Mouse (Mus musculus) forebrain, embryonic 13.5 days (tissue): ENCODE measurements around the gene Sp1. TPM values are rescaled to one million over a fixed set of nuclear protein-coding genes. Genes with fewer than 3 reads are reported as not detected.

Source experiments
- ATAC-seq: fragments of 200-750 bp; cut with Nextera tagmentation; 2 replicates; pipeline ENCODE4 v1.8.0; 2017
- H3K27ac ChIP-seq: fragments of 300-500 bp; sonication (generic); 2 replicates; pipeline ENCODE4 v1.5.1; 2015; ENCODE audit warnings: inconsistent platforms, mild to moderate bottlenecking, moderate library complexity
- H3K27me3 ChIP-seq: fragments of 300-500 bp; sonication (generic); 2 replicates; pipeline ENCODE4 v1.6.1; 2015; ENCODE audit warnings: mild to moderate bottlenecking, inconsistent platforms
- H3K36me3 ChIP-seq: fragments of 300-500 bp; sonication (generic); 2 replicates; pipeline ENCODE4 v1.6.1; 2015; ENCODE audit warnings: mild to moderate bottlenecking, inconsistent platforms; ENCODE audit not compliant: poor library complexity, severe bottlenecking
- H3K4me1 ChIP-seq: fragments of 300-500 bp; sonication (generic); 2 replicates; pipeline ENCODE4 v1.6.1; 2015; ENCODE audit warnings: inconsistent platforms
- H3K4me2 ChIP-seq: fragments of 300-500 bp; sonication (generic); 2 replicates; pipeline ENCODE4 v1.6.1; 2015; ENCODE audit warnings: inconsistent platforms, mild to moderate bottlenecking, moderate library complexity
- H3K4me3 ChIP-seq: fragments of 300-500 bp; sonication (generic); 2 replicates; pipeline ENCODE4 v1.5.1; 2015; ENCODE audit warnings: mild to moderate bottlenecking, inconsistent platforms
- H3K9ac ChIP-seq: fragments of 300-500 bp; sonication (generic); 2 replicates; pipeline ENCODE4 v1.6.1; 2015; ENCODE audit warnings: mild to moderate bottlenecking, inconsistent platforms
- H3K9me3 ChIP-seq: fragments of 300-500 bp; sonication (generic); replicated peaks from 2 replicates; pipeline ENCODE4 v1.6.1; 2016; ENCODE audit warnings: inconsistent platforms
- WGBS: fragments of 180-500 bp; shearing (Covaris S2); methylation state at CpG from one replicate; pipeline ENCODE4 v1.1.7; 2015; 5-methylcytosine and 5-hydroxymethylcytosine counted together
- polyA plus RNA-seq: library from polyadenylated mRNA; unstranded; fragments of >200 nt; fragmentation: Nextera tagmentation; extraction: Ambion mirVana; gene quantifications from 2 replicates; pipeline ENCODE4 v1.2.1, GENCODE M21; 2015

Gene Sp1
- polyA plus RNA-seq, 1 experiment from 2014 or later, result 7.0 TPM

- H3K36me3 ChIP-seq, result no peaks in the 10 kb centered on the region
- whole genome bisulfite sequencing, result 0% methylated on average over 7 of the region's 7 CpGs
- peak overlapping the region; percentile 78 for H3K9ac ChIP-seq
- no peaks in the 10 kb centered on the region for H3K9me3 ChIP-seq
- H3K27ac ChIP-seq, result no peak overlapping the region
- peaks cover 16% of the 10 kb centered on the region for H3K27me3 ChIP-seq
- H3K4me2 ChIP-seq, result peak overlapping the region; percentile 98
- peak overlapping the region; percentile 57 for H3K4me3 ChIP-seq
- peaks cover 18% of the 10 kb centered on the region for H3K4me1 ChIP-seq
- peak; percentile 38 for ATAC-seq
Measured at GRCm38 (mm10) chr15:102377163-102377543, 28.8 kb upstream of the Sp1 start.

- Histone ChIP-seq H3K36me3 (no peaks in the 10 kb centered on the region), H3K27me3 (peaks cover 16% of the 10 kb centered on the region)
- 13% methylated on average over 10 of the region's 10 CpGs for WGBS
Measured at GRCm38 (mm10) chr15:102377810-102378262, 28.1 kb upstream of the Sp1 start.

GRCm38 (mm10) chr15:102381575-102381974, 24.4 kb upstream of the Sp1 start:
- Histone ChIP-seq H3K27ac (no peak overlapping the region), H3K4me2 (no peak overlapping the region), H3K9ac (no peak overlapping the region; the same call in 1 of the 2 replicates), H3K9me3 (no peaks in the 10 kb centered on the region), H3K4me1 (peaks cover 13% of the 10 kb centered on the region), H3K36me3 (no peaks in the 10 kb centered on the region), H3K27me3 (peaks cover 13% of the 10 kb centered on the region), H3K4me3 (no peak overlapping the region)
- ATAC-seq, result peak; percentile 83
- 1% methylated on average over 7 of the region's 7 CpGs for WGBS

More at GRCm38 (mm10) chr15:102377810-102378262, 28.1 kb upstream of the Sp1 start:
- no peak overlapping the region for H3K4me3 ChIP-seq
- ATAC-seq, result no peak
- H3K4me1 ChIP-seq, result peaks cover 18% of the 10 kb centered on the region
- no peak overlapping the region for H3K27ac ChIP-seq
- no peak overlapping the region for H3K9ac ChIP-seq
- no peaks in the 10 kb centered on the region for H3K9me3 ChIP-seq
- peak overlapping the region; percentile 3; the same call in 1 of the 2 replicates for H3K4me2 ChIP-seq

- WGBS, result 89% methylated on average over 6 of the region's 6 CpGs
- ATAC-seq, result no peak
- no peak overlapping the region for H3K9ac ChIP-seq
Measured at GRCm38 (mm10) chr15:102383671-102384070, 22.3 kb upstream of the Sp1 start.

GRCm38 (mm10) chr15:102386640-102387039, 19.3 kb upstream of the Sp1 start:
- Histone ChIP-seq H3K4me3 (no peak overlapping the region), H3K4me1 (no peaks in the 10 kb centered on the region), H3K9ac (no peak overlapping the region), H3K9me3 (no peaks in the 10 kb centered on the region), H3K27ac (no peak overlapping the region), H3K27me3 (0 out of 2 replicates have a peak, but pooled peaks cover 2% of the 10 kb centered on the region), H3K4me2 (no peak overlapping the region), H3K36me3 (no peaks in the 10 kb centered on the region)
- WGBS, result 55% methylated on average over 9 of the region's 9 CpGs
- no peak for ATAC-seq

More at GRCm38 (mm10) chr15:102383671-102384070, 22.3 kb upstream of the Sp1 start:
- Histone ChIP-seq H3K27ac (no peak overlapping the region), H3K36me3 (no peaks in the 10 kb centered on the region), H3K4me1 (no peaks in the 10 kb centered on the region), H3K9me3 (no peaks in the 10 kb centered on the region), H3K27me3 (peaks cover 3% of the 10 kb centered on the region; the same call in 1 of the 2 replicates), H3K4me2 (no peak overlapping the region), H3K4me3 (no peak overlapping the region)

GRCm38 (mm10) chr15:102388942-102389341, 17.0 kb upstream of the Sp1 start:
- Histone ChIP-seq H3K4me3 (no peak overlapping the region), H3K27me3 (0 out of 2 replicates have a peak, but pooled peaks cover 2% of the 10 kb centered on the region)
- no peak for ATAC-seq

GRCm38 (mm10) chr15:102392520-102392919, 13.4 kb upstream of the Sp1 start:
- no peak overlapping the region for H3K4me2 ChIP-seq
- ATAC-seq, result no peak
- 0 out of 2 replicates have a peak, but pooled peaks cover 2% of the 10 kb centered on the region for H3K27me3 ChIP-seq
- no peaks in the 10 kb centered on the region for H3K9me3 ChIP-seq
- H3K36me3 ChIP-seq, result no peaks in the 10 kb centered on the region
- 10% methylated on average over 2 of the region's 2 CpGs for whole genome bisulfite sequencing
- H3K4me1 ChIP-seq, result peaks cover 7% of the 10 kb centered on the region; the same call in 1 of the 2 replicates
- H3K27ac ChIP-seq, result no peak overlapping the region
- no peak overlapping the region for H3K4me3 ChIP-seq
- no peak overlapping the region for H3K9ac ChIP-seq

More at GRCm38 (mm10) chr15:102388942-102389341, 17.0 kb upstream of the Sp1 start:
- peaks cover 6% of the 10 kb centered on the region; the same call in 1 of the 2 replicates for H3K4me1 ChIP-seq
- no peak overlapping the region for H3K27ac ChIP-seq
- H3K36me3 ChIP-seq, result no peaks in the 10 kb centered on the region
- no peak overlapping the region for H3K4me2 ChIP-seq
- no peaks in the 10 kb centered on the region for H3K9me3 ChIP-seq
- H3K9ac ChIP-seq, result no peak overlapping the region
- WGBS, result 86% methylated on average over 3 of the region's 3 CpGs

- Histone ChIP-seq H3K27me3 (0 out of 2 replicates have a peak, but pooled peaks cover 2% of the 10 kb centered on the region), H3K4me2 (no peak overlapping the region)
Measured at GRCm38 (mm10) chr15:102393584-102394014, 12.3 kb upstream of the Sp1 start.

GRCm38 (mm10) chr15:102395061-102395460, 10.9 kb upstream of the Sp1 start:
- H3K9ac ChIP-seq, result no peak overlapping the region
- peaks cover 19% of the 10 kb centered on the region for H3K4me1 ChIP-seq
- H3K27ac ChIP-seq, result no peak overlapping the region
- H3K4me3 ChIP-seq, result no peak overlapping the region
- H3K36me3 ChIP-seq, result no peaks in the 10 kb centered on the region
- WGBS, result 23% methylated on average over 3 of the region's 3 CpGs
- H3K27me3 ChIP-seq, result no peaks in the 10 kb centered on the region
- H3K9me3 ChIP-seq, result no peaks in the 10 kb centered on the region
- ATAC-seq, result no peak
- no peak overlapping the region for H3K4me2 ChIP-seq

More at GRCm38 (mm10) chr15:102393584-102394014, 12.3 kb upstream of the Sp1 start:
- Histone ChIP-seq H3K27ac (no peak overlapping the region), H3K36me3 (no peaks in the 10 kb centered on the region), H3K9ac (no peak overlapping the region), H3K4me1 (peaks cover 7% of the 10 kb centered on the region; the same call in 1 of the 2 replicates), H3K9me3 (no peaks in the 10 kb centered on the region), H3K4me3 (no peak overlapping the region)
- no peak for ATAC-seq

- no peak for ATAC-seq
- no peak overlapping the region for H3K9ac ChIP-seq
- H3K27ac ChIP-seq, result no peak overlapping the region
- H3K36me3 ChIP-seq, result no peaks in the 10 kb centered on the region
- H3K4me1 ChIP-seq, result peaks cover 18% of the 10 kb centered on the region
- H3K27me3 ChIP-seq, result no peaks in the 10 kb centered on the region
- H3K9me3 ChIP-seq, result no peaks in the 10 kb centered on the region
- peak overlapping the region; percentile 81; the same call in 1 of the 2 replicates for H3K4me2 ChIP-seq
- no peak overlapping the region for H3K4me3 ChIP-seq
- WGBS, result 21% methylated on average over 5 of the region's 5 CpGs
Measured at GRCm38 (mm10) chr15:102398629-102399028, 7.3 kb upstream of the Sp1 start.

- ATAC-seq, result peak; percentile 71
- 5% methylated on average over 34 of the region's 34 CpGs for WGBS
- H3K27ac ChIP-seq, result no peak overlapping the region
- H3K4me3 ChIP-seq, result peak overlapping the region; percentile 41
- H3K4me1 ChIP-seq, result peaks cover 13% of the 10 kb centered on the region
- no peaks in the 10 kb centered on the region for H3K9me3 ChIP-seq
- H3K36me3 ChIP-seq, result no peaks in the 10 kb centered on the region
- peak overlapping the region; percentile 81 for H3K4me2 ChIP-seq
- peak overlapping the region; percentile 67 for H3K9ac ChIP-seq
- H3K27me3 ChIP-seq, result no peaks in the 10 kb centered on the region
Measured at GRCm38 (mm10) chr15:102399229-102400221, 6.4 kb upstream of the Sp1 start.

- no peak overlapping the region for H3K27ac ChIP-seq
- ATAC-seq, result no peak
- no peak overlapping the region for H3K4me3 ChIP-seq
- H3K36me3 ChIP-seq, result no peaks in the 10 kb centered on the region
- 87% methylated on average over 10 of the region's 10 CpGs for WGBS
- no peaks in the 10 kb centered on the region for H3K9me3 ChIP-seq
- H3K4me2 ChIP-seq, result no peak overlapping the region
- H3K9ac ChIP-seq, result no peak overlapping the region
- peaks cover 13% of the 10 kb centered on the region for H3K4me1 ChIP-seq
- H3K27me3 ChIP-seq, result no peaks in the 10 kb centered on the region
Measured at GRCm38 (mm10) chr15:102400476-102401045, 5.4 kb upstream of the Sp1 start.
